9 mouse cellular contexts compared by ENCODE assay signal in genomic region chr5:34201396-34201795, GRCm38 (mm10). TPM values are rescaled to one million over a fixed set of nuclear protein-coding genes. Genes with fewer than 3 reads are reported as not detected.
DNase-seq lines count a peak whose midpoint lies in the region; TF ChIP-seq lines count a peak whose summit lies in the region.
"Had no signal": no experiment of that assay in that cellular context is flagged by ENCODE, and none has a peak within 500 bp of the region (broad histone marks: within the 10 kb centered on the region; RNA-seq: fewer than 3 reads in every experiment).

No protein-coding gene starts in this region.

- H3K4me3 ChIP-seq in heart, adult 2 months, result no peak overlapping the region
- H3K4me3 ChIP-seq in cerebellum, adult 2 months (replicated peaks; ENCODE audit: insufficient read depth, low read depth, low read length), result no peak overlapping the region
- no peak overlapping the region for H3K4me3 ChIP-seq in forebrain, embryonic 10.5 days
- H3K4me3 ChIP-seq: limb, embryonic 13.5 days had no signal

- peaks cover 4% of the 10 kb centered on the region for H3K4me1 ChIP-seq in heart, adult 2 months (ENCODE audit: control insufficient read depth, insufficient read depth, low read length)
- peaks cover 35% of the 10 kb centered on the region; the same call in 1 of the 2 replicates for H3K4me1 ChIP-seq in cerebellum, adult 2 months (ENCODE audit: control insufficient read depth, insufficient read depth, low read length)
- no peaks in the 10 kb centered on the region for H3K4me1 ChIP-seq in forebrain, embryonic 10.5 days
- H3K4me1 ChIP-seq: limb, embryonic 13.5 days had no signal

- no peaks in the 10 kb centered on the region for H3K36me3 ChIP-seq in heart, adult 2 months (ENCODE audit: control insufficient read depth, insufficient read depth, low read length)
- H3K36me3 ChIP-seq in forebrain, embryonic 10.5 days (replicated peaks), result no peaks in the 10 kb centered on the region
- H3K36me3 ChIP-seq: limb, embryonic 13.5 days had no signal

- no peak overlapping the region for H3K27ac ChIP-seq in heart, adult 2 months
- no peak overlapping the region for H3K27ac ChIP-seq in cerebellum, adult 2 months (ENCODE audit: insufficient read depth, low read length)
- no peak overlapping the region for H3K27ac ChIP-seq in forebrain, embryonic 10.5 days
- H3K27ac ChIP-seq: limb, embryonic 13.5 days had no signal

- peak; percentile 39 for TF ChIP-seq CTCF in heart, adult 2 months (IDR thresholded peaks at IDR 0.05)
- no peak for TF ChIP-seq CTCF in cerebellum, adult 2 months (IDR thresholded peaks at IDR 0.05; ENCODE audit: borderline replicate concordance, insufficient read depth, low read depth, low read length)

- DNase-seq in heart, adult 2 months, result no peak
- no peak for DNase-seq in heart, adult 9 months (ENCODE audit: low spot score in 2 of 2)
- DNase-seq in 3T3-L1 (ENCODE audit: low read depth, low spot score) (peak; percentile 51), NIH3T3 (ENCODE audit: low read depth) (peak; percentile 18)
- DNase-seq in kidney, postnatal 4 days, result peak; percentile 27 to 57
- DNase-seq in c-Kit-positive CD71-positive TER-119-positive erythroid progenitor cells, embryonic 14.5 days (ENCODE audit: low spot score), result no peak
- no peak for DNase-seq in cerebellum, adult 2 months
- no peak for DNase-seq in forebrain, embryonic 10.5 days (ENCODE audit: extremely low spot score, low spot score)

- intact Hi-C loops in heart, adult 2 months (cut with DNase I), result no loop called here

- TF ChIP-seq POLR2A in heart, adult 2 months (IDR thresholded peaks at IDR 0.05; ENCODE audit: insufficient read depth, low read depth, low read length), result no peak
- TF ChIP-seq POLR2A in cerebellum, adult 2 months (IDR thresholded peaks at IDR 0.05; ENCODE audit: borderline replicate concordance, insufficient read depth, low read length), result no peak

- H3K79me2 ChIP-seq in heart, adult 2 months (replicated peaks; ENCODE audit: control insufficient read depth, insufficient read depth, low read length), result no peaks in the 10 kb centered on the region

- no peak for TF ChIP-seq EP300 in heart, adult 2 months (IDR thresholded peaks at IDR 0.05; ENCODE audit: insufficient read depth, low read depth, low read length)

- no peak overlapping the region for H3K9ac ChIP-seq in heart, adult 2 months (ENCODE audit: low read depth, low read length)
- H3K9ac ChIP-seq: limb, embryonic 13.5 days had no signal

- H3K9me3 ChIP-seq in forebrain, embryonic 10.5 days, result no peaks in the 10 kb centered on the region
- H3K9me3 ChIP-seq: limb, embryonic 13.5 days had no signal

- no peaks in the 10 kb centered on the region for H3K27me3 ChIP-seq in heart, adult 2 months (ENCODE audit: control insufficient read depth, insufficient read depth, low read length)
- no peaks in the 10 kb centered on the region for H3K27me3 ChIP-seq in cerebellum, adult 2 months (ENCODE audit: control insufficient read depth, insufficient read depth, low read length)
- H3K27me3 ChIP-seq in forebrain, embryonic 10.5 days (ENCODE audit: poor library complexity, severe bottlenecking), result no peaks in the 10 kb centered on the region
- H3K27me3 ChIP-seq: limb, embryonic 13.5 days had no signal

- 55% methylated on average over 2 of the region's 2 CpGs for WGBS in heart, adult 2 months
- 10% methylated on average over 2 of the region's 2 CpGs for WGBS in cerebellum, adult 2 months
- WGBS in forebrain, embryonic 10.5 days, result 73% methylated on average over 2 of the region's 2 CpGs

RNA-seq across cellular contexts. Expression of gene Mxd4, which starts 13.9 kb away (rescaled TPM):
- total RNA-seq in heart, adult 2 months (2021), result 10 to 100 TPM; 63.3 to 71.4 TPM
- 78.1 and 89.8 TPM in 2 replicates for polyA plus RNA-seq in heart, adult 2 months (2012; rRNA removed)
- 91.6 and 96.5 TPM in 2 replicates for polyA plus RNA-seq in cerebellum, adult 2 months (2012; rRNA removed)
- polyA plus RNA-seq in forebrain, embryonic 10.5 days (2016; fragmentation: Nextera tagmentation; extraction: Ambion mirVana), result 11.1 and 14.6 TPM in 2 replicates

RNA-seq across cellular contexts. Expression of gene Haus3, which starts 32.1 kb away (rescaled TPM):
- 1 to 10 TPM; 3.2 to 4.8 TPM for total RNA-seq in heart, adult 2 months (2021)
- polyA plus RNA-seq in heart, adult 2 months (2012; rRNA removed), result 0.92 and 1.8 TPM in 2 replicates
- polyA plus RNA-seq in cerebellum, adult 2 months (2012; rRNA removed), result 11.0 TPM in 2 replicates
- 53.8 and 59.4 TPM in 2 replicates for polyA plus RNA-seq in forebrain, embryonic 10.5 days (2016; fragmentation: Nextera tagmentation; extraction: Ambion mirVana)

RNA-seq across cellular contexts. Expression of gene Poln, which starts 32.1 kb away (rescaled TPM):
- 1 to 10 TPM; 7.0 TPM for total RNA-seq in heart, adult 2 months (2021)
- 3.4 and 4.3 TPM in 2 replicates for polyA plus RNA-seq in heart, adult 2 months (2012; rRNA removed)
- 0.82 and 1.0 TPM in 2 replicates for polyA plus RNA-seq in cerebellum, adult 2 months (2012; rRNA removed)
- 0.77 and 0.89 TPM in 2 replicates for polyA plus RNA-seq in forebrain, embryonic 10.5 days (2016; fragmentation: Nextera tagmentation; extraction: Ambion mirVana)

Comparison
In these comparisons a context has a peak if more than half of its experiments do, and no peak if none do; other contexts are left out.
1. DNase-seq: peak in 3T3-L1 (single experiment), NIH3T3 (single experiment) and kidney, postnatal 4 days (2 of 2); none in heart, adult 2 months (0 of 2), heart, adult 9 months (0 of 2), c-Kit-positive CD71-positive TER-119-positive erythroid progenitor cells, embryonic 14.5 days (single experiment), cerebellum, adult 2 months (0 of 2) and forebrain, embryonic 10.5 days (single experiment).